Mouse (Mus musculus) ES-Bruce4 (cell line): ENCODE measurements around the gene Trim47.

ENCODE experiments used
- CTCF ChIP-seq: IDR thresholded peaks from one replicate; pipeline ENCODE4 v1.8.1; 2011; ENCODE audit warnings: low read depth, low read length
- POLR2A ChIP-seq: IDR thresholded peaks from one replicate; pipeline ENCODE4 v1.8.1; 2011; ENCODE audit warnings: low read length; ENCODE audit not compliant: insufficient read depth

- TF ChIP-seq CTCF (no peak), POLR2A (no peak)
Measured at GRCm38 (mm10) chr11:116148761-116149221, 21.8 kb upstream of the Trim47 start.
